Mouse (Mus musculus) stomach, embryonic 15.5 days (tissue): ENCODE measurements around the gene Adgrl3. TPM values are rescaled to one million over a fixed set of nuclear protein-coding genes. Genes with fewer than 3 reads are reported as not detected.
A peak's percentile ranks its signal among the peaks of the same experiment; 100 is the strongest.

ENCODE experiments used
- ATAC-seq: fragments of 200-750 bp; cut with Nextera tagmentation; 2 replicates; pipeline ENCODE4 v1.8.0; 2017; ENCODE audit warnings: low read depth, moderate number of reproducible peaks, moderate TSS enrichment; ENCODE audit not compliant: insufficient read depth, low FRiP score
- H3K27ac ChIP-seq: fragments of 300-500 bp; sonication (generic); 2 replicates; pipeline ENCODE4 v1.5.1; 2015; ENCODE audit warnings: mild to moderate bottlenecking, inconsistent platforms
- H3K27me3 ChIP-seq: fragments of 300-500 bp; sonication (generic); replicated peaks from 2 replicates; pipeline ENCODE4 v1.6.1; 2015; ENCODE audit warnings: inconsistent platforms
- H3K36me3 ChIP-seq: fragments of 300-500 bp; sonication (generic); 2 replicates; pipeline ENCODE4 v1.6.1; 2015; ENCODE audit warnings: inconsistent platforms
- H3K4me1 ChIP-seq: fragments of 300-500 bp; sonication (generic); 2 replicates; pipeline ENCODE4 v1.6.1; 2015; ENCODE audit warnings: inconsistent platforms
- H3K4me2 ChIP-seq: fragments of 300-500 bp; sonication (generic); 2 replicates; pipeline ENCODE4 v1.6.1; 2015; ENCODE audit warnings: mild to moderate bottlenecking, inconsistent platforms
- H3K4me3 ChIP-seq: fragments of 300-500 bp; sonication (generic); replicated peaks from 2 replicates; pipeline ENCODE4 v1.5.1; 2015; ENCODE audit warnings: inconsistent platforms
- H3K9ac ChIP-seq: fragments of 300-500 bp; sonication (generic); 2 replicates; pipeline ENCODE4 v1.6.1; 2015; ENCODE audit warnings: inconsistent platforms
- H3K9me3 ChIP-seq: fragments of 300-500 bp; sonication (generic); 2 replicates; pipeline ENCODE4 v1.6.1; 2016; ENCODE audit warnings: inconsistent platforms
- WGBS: fragments of 180-500 bp; shearing (Covaris S2); methylation state at CpG from one replicate; pipeline ENCODE4 v1.1.7; 2015; 5-methylcytosine and 5-hydroxymethylcytosine counted together
- polyA plus RNA-seq: library from polyadenylated mRNA; unstranded; fragments of >200 nt; fragmentation: Nextera tagmentation; extraction: Ambion mirVana; gene quantifications from 2 replicates; pipeline ENCODE4 v1.2.1, GENCODE M21; 2015

Adgrl3 gene
- polyA plus RNA-seq, 1 experiment from 2014 or later: 17.5 TPM

DNA sequence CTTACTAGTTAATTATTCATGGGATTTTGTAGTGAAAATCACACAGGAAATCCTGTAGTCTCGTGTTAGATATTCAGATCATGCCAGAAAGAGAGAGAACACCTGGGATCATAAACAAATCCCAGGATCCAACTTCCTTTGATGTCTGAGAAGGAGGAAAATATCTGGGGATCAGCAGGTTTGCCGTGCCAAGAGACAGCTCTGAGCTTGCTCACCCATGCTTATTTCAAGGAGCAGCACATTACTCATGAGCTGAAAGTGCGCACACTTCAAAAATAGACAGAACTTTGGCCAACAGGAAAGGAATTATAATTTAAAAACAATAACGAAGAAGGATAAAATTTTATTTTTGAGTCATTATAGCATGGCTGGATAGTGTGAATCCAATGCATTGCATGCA, 446.0 kb downstream of the Adgrl3 start:
- H3K27ac ChIP-seq: no peak overlapping the region
- H3K9me3 ChIP-seq: no peaks in the 10 kb centered on the region
- no peaks in the 10 kb centered on the region for H3K27me3 ChIP-seq
- 47% methylated on average over 4 of the region's 4 CpGs for WGBS
- no peaks in the 10 kb centered on the region for H3K4me1 ChIP-seq
- H3K36me3 ChIP-seq: no peaks in the 10 kb centered on the region
- no peak overlapping the region for H3K9ac ChIP-seq
- ATAC-seq: no peak
- no peak overlapping the region for H3K4me2 ChIP-seq
- no peak overlapping the region for H3K4me3 ChIP-seq

DNA sequence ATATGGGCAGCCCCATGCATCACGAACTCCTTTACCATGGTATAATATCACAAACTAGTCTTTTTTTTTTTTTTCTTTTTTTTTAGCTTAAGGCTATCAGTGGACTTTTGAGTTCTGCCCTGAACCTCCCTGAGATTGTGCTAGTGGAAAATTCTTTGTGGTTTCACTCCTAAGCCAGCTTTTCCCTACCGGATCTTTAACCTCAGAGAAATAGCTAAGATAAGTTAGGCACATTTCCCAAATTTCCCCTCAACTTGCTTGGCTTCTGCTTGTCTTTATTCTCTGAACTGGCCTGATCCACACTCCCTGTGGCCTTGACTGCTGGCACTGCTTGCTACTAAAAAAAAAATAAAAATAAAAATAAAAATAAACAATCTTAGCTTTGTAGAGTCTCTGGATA, 454.7 kb downstream of the Adgrl3 start:
- no peak overlapping the region for H3K4me2 ChIP-seq
- no peak overlapping the region for H3K9ac ChIP-seq
- no peak overlapping the region for H3K4me3 ChIP-seq
- no peaks in the 10 kb centered on the region for H3K36me3 ChIP-seq
- ATAC-seq: no peak
- no peaks in the 10 kb centered on the region for H3K9me3 ChIP-seq
- no peak overlapping the region for H3K27ac ChIP-seq
- H3K4me1 ChIP-seq: no peaks in the 10 kb centered on the region
- H3K27me3 ChIP-seq: no peaks in the 10 kb centered on the region
- 82% methylated on average over 2 of the region's 2 CpGs for WGBS

DNA sequence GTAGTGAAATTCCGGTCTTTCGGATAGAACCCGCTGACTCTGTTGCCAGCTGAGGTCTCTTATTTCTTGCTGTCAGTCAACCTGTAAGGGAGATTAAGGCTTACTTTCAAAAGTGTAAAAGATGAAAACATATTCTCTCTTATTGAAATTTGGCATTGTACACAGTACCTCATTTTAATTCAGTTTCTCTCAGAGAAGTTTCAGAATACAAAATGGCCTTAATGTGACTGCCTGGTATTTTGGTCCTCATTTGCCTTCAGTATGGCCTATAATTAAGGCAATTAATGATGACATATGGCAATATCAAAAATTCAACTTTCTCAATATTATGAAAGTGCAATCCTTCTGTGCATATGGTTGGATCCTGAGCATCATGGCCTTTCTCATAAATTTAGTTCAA, 455.5 kb downstream of the Adgrl3 start:
- Histone ChIP-seq H3K4me1 (no peaks in the 10 kb centered on the region), H3K36me3 (no peaks in the 10 kb centered on the region), H3K9ac (no peak overlapping the region), H3K4me3 (no peak overlapping the region), H3K9me3 (no peaks in the 10 kb centered on the region), H3K27me3 (no peaks in the 10 kb centered on the region), H3K4me2 (no peak overlapping the region), H3K27ac (no peak overlapping the region)
- no peak for ATAC-seq
- WGBS: 87% methylated on average over 3 of the region's 3 CpGs

DNA sequence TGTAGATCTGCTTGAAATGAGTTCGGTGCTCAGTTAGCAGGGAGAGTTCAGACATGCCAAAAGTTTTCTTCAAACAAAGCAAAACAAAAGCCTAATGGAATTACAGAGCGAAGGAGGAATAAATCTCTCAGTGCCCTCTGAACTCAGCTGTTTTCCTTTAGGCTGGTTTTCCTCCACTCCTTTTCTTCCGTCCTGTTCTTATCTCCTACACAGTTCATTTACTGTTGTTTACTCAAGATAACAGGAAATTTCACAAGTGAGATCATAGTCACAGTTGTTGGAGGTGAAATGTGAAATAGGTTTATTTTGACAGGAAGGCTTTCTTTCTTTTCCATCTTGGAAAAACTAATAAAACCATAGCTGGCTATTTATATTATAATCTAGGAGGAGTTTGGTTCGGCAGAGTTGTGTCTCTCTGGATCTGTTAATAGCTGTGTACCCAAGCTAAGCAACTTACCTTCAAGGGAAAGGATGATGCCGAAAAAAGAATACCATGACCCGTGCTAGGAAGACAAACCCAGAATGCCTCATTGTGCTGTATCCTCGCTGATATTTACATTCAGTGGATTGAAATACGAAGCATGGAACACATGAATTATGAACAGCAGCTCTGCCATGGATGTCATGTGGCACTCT, 456.2 kb downstream of the Adgrl3 start:
- Histone ChIP-seq H3K9ac (no peak overlapping the region), H3K36me3 (no peaks in the 10 kb centered on the region), H3K27me3 (no peaks in the 10 kb centered on the region), H3K4me1 (no peaks in the 10 kb centered on the region), H3K9me3 (no peaks in the 10 kb centered on the region), H3K4me2 (no peak overlapping the region), H3K4me3 (no peak overlapping the region), H3K27ac (no peak overlapping the region)
- peak; percentile 70; the same call in 1 of the 2 replicates for ATAC-seq
- WGBS: 22% methylated on average over 8 of the region's 8 CpGs

DNA sequence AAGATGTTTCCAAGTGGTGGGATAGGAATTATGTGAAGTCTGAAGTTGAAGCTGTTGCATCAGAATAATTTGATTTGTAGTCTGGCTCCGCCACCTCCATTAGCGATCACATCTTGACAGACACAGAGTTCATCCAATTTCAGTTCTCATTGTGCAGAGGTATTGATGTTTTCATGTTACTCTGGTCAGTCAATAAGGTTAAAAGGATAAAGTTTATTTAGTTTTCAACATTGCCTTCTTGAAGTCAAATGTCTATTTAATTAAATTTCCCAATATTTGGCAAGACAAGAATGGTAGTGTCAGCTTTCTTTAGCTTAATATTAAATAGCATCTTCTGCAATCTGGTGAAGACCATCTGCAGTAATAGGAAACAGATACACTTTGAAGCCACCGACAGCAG, 461.0 kb downstream of the Adgrl3 start:
- no peak for ATAC-seq
- Histone ChIP-seq H3K36me3 (no peaks in the 10 kb centered on the region), H3K4me1 (no peaks in the 10 kb centered on the region), H3K27me3 (no peaks in the 10 kb centered on the region), H3K4me3 (no peak overlapping the region), H3K27ac (no peak overlapping the region), H3K9ac (no peak overlapping the region), H3K4me2 (no peak overlapping the region), H3K9me3 (no peaks in the 10 kb centered on the region)
- WGBS: 84% methylated on average over 3 of the region's 3 CpGs

DNA sequence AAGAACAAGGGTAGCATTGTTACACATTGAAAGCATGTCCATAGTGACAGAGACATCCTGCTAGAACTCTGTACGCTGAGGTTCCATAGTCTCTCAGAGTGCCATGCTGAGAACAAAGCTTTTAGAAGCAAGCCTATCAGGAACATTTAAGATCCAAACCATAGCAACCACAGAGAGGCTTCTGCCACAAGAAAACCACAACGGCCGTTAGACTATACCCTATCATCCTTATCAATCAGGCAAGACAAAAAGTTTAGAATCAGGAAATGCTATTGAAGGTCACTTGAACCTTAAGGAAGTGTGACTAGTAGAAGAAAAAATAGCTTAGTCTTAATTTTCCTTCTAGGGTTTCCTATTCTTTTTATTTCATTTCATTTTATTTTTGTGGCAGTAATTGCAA, 464.0 kb downstream of the Adgrl3 start:
- H3K4me3 ChIP-seq: no peak overlapping the region

DNA sequence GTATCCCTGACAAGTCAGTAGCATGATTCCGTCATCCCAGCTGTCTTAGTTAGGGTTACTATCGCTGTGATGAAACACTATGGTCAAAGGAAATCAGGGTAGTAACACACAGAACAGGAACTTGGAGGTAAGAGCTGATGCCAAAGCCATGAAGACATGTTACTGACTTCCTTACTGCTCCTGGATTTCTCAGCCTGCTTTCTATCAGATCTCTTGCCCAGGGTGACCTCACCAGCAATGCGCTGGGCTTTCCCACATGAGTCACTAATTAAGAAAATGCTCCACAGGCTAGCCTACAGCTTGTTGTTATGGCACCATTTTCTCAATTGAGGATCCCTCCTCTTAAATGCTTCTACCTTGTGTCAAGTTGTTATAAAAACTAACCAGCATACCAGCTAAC, 481.1 kb downstream of the Adgrl3 start:
- no peak for ATAC-seq

More for the DNA sequence above, 464.0 kb downstream of the Adgrl3 start:
- H3K4me1 ChIP-seq: no peaks in the 10 kb centered on the region
- H3K27me3 ChIP-seq: no peaks in the 10 kb centered on the region
- no peak for ATAC-seq
- H3K9ac ChIP-seq: no peak overlapping the region
- 57% methylated on average over 3 of the region's 3 CpGs for WGBS
- no peak overlapping the region for H3K4me2 ChIP-seq
- H3K27ac ChIP-seq: no peak overlapping the region
- H3K9me3 ChIP-seq: no peaks in the 10 kb centered on the region
- no peaks in the 10 kb centered on the region for H3K36me3 ChIP-seq

DNA sequence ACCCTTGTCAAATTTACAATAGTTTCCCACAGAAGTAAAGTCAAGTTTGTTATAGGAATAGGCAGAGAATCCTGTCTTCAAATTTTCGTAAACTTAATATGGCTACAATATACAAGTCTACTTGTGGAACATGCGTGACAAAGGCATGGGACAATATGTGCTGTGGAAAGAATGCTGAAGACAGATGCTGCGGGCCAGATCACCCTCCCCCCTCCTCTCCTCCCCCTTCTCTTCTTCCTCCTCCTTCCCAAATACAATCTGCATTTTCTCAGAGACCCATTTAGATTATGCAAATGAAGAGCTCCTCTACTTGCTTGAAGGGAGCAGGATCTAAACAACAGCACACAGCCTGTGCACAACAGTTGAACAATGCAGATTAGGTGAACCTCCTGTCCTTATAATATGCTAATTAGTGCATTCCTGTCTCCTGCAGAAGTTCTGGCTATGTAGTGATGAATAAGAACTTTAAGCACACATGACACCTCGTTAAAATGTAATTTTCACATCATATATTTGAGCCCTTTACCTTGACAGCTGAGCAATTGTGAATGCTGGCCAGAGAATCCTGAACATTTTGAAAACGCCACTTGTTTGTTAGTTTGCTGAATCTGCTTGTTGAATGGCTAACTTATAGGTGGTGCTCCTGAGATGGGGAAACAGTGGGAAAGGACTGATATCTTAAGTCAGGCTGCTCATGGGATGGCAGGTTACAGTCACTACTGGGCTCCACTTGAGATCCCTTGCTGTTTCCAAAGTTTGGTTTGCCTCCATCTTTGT, 499.0 kb downstream of the Adgrl3 start:
- Histone ChIP-seq H3K36me3 (no peaks in the 10 kb centered on the region), H3K27ac (peak overlapping the region; percentile 26; the same call in 1 of the 2 replicates), H3K4me2 (peak overlapping the region; percentile 29; the same call in 1 of the 2 replicates), H3K4me3 (no peak overlapping the region), H3K27me3 (no peaks in the 10 kb centered on the region), H3K9me3 (no peaks in the 10 kb centered on the region), H3K9ac (no peak overlapping the region), H3K4me1 (no peaks in the 10 kb centered on the region)
- 62% methylated on average over 5 of the region's 5 CpGs for WGBS
- ATAC-seq: no peak

More for the DNA sequence above, 481.1 kb downstream of the Adgrl3 start:
- H3K4me2 ChIP-seq: no peak overlapping the region
- H3K4me1 ChIP-seq: no peaks in the 10 kb centered on the region
- no peak overlapping the region for H3K9ac ChIP-seq
- no peak overlapping the region for H3K27ac ChIP-seq
- H3K27me3 ChIP-seq: no peaks in the 10 kb centered on the region
- 91% methylated on average over 3 of the region's 3 CpGs for WGBS
- H3K36me3 ChIP-seq: no peaks in the 10 kb centered on the region
- H3K9me3 ChIP-seq: no peaks in the 10 kb centered on the region
- H3K4me3 ChIP-seq: no peak overlapping the region

DNA sequence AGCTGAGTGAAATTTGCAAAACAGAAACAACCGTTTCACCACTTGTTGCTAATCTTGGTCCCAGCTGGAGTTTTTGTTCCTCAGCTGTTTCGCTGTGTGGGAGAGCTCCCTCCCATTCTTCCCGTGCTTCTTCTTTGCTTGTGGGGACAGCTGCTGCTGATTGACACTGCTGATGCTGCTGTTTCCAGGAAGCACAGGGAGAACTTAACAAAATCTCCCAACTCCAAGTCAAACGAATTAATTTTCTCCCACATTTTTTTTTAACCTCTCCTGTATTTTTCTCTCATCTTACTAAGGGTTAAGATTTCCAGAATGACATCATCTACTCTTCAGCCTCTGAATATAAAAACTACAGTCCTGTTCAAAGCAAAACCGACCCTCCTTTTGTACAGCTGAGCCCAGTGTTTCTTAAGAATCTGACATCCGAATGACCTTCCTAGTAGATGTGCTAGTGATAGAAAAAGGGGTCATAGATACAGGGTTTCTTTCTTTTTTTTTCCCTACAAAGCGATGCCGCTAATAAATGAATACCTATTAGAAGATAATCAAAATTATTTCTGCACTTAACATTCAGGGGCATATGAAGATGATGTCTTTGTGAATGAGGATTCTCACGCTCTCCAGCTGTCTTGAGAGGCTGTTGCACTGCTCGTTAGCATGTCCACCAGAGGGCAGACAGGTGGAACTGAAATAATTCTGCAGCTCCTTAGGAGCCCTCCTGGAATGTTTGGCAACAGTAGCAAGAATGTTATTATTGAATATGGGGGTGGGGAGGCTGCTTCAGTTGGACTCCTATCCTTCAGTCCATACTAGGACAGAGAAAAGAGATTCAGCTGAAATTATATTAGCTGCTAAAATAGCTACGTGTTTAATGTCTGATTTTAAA, 499.8 kb downstream of the Adgrl3 start:
- 26% methylated on average over 11 of the region's 11 CpGs for WGBS
- H3K4me2 ChIP-seq: peak overlapping the region; percentile 29; the same call in 1 of the 2 replicates
- H3K36me3 ChIP-seq: no peaks in the 10 kb centered on the region

DNA sequence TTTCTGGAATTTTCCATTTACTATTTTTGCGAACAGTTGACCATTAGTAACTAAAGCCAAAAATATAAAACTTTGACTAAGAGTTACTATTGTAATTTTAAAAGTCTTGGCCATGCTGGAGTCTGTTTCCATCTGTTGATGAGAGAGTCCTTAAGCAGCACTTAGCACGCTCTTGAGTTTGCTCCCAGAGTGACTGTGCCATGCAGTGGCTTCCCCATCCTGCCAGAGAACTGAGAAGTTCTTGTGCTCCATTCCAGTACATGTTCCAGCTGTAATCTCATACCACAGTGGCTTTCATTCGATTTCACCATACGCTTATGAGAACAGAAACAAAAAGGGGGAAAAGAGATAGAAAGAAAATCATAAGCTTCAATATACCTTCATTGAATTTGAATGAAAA, 502.8 kb downstream of the Adgrl3 start:
- WGBS: 77% methylated on average over 4 of the region's 4 CpGs
- no peak overlapping the region for H3K4me2 ChIP-seq

More for the DNA sequence above, 499.8 kb downstream of the Adgrl3 start:
- peak; percentile 47; the same call in 1 of the 2 replicates for ATAC-seq
- Histone ChIP-seq H3K4me3 (no peak overlapping the region), H3K27ac (peak overlapping the region; percentile 26; the same call in 1 of the 2 replicates), H3K9ac (no peak overlapping the region), H3K4me1 (no peaks in the 10 kb centered on the region), H3K9me3 (no peaks in the 10 kb centered on the region), H3K27me3 (no peaks in the 10 kb centered on the region)

DNA sequence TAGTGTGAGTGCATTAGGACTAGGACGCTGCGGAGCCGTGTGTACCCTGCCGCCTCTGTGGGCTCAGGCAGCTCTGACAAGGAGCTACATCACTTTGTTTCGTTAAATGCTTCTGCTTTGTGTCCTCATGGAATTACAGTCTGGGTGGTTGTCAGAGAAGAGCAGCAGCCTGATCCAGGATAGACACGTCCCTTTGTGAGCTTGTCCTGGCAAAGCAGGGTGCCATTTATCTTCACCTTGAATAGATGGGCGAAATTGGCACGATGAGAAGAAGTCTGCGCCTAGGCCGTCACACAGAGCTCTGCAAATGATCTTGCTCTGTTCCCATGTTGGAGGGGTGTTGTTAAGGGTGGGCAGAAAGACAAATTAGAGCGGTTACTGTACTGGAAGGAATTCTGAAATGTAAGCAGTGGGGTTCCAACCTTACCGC, 504.6 kb downstream of the Adgrl3 start:
- Histone ChIP-seq H3K9me3 (no peaks in the 10 kb centered on the region), H3K4me3 (no peak overlapping the region), H3K27me3 (no peaks in the 10 kb centered on the region), H3K9ac (no peak overlapping the region), H3K36me3 (no peaks in the 10 kb centered on the region), H3K4me2 (no peak overlapping the region), H3K4me1 (no peaks in the 10 kb centered on the region), H3K27ac (no peak overlapping the region)
- WGBS: 78% methylated on average over 12 of the region's 12 CpGs
- no peak for ATAC-seq

More for the DNA sequence above, 502.8 kb downstream of the Adgrl3 start:
- H3K27me3 ChIP-seq: no peaks in the 10 kb centered on the region
- no peaks in the 10 kb centered on the region for H3K36me3 ChIP-seq
- H3K27ac ChIP-seq: no peak overlapping the region
- ATAC-seq: no peak
- no peaks in the 10 kb centered on the region for H3K4me1 ChIP-seq
- no peaks in the 10 kb centered on the region for H3K9me3 ChIP-seq
- H3K4me3 ChIP-seq: no peak overlapping the region
- H3K9ac ChIP-seq: no peak overlapping the region
